Mouse (Mus musculus) liver, postnatal 0 days (tissue): ENCODE results near the gene Col4a2.
A peak's percentile ranks its signal among the peaks of the same experiment; 100 is the strongest.

Source experiments
- CTCF ChIP-seq: sonication (generic); IDR thresholded peaks from 2 replicates; pipeline ENCODE4 v1.5.1; 2016; ENCODE audit warnings: antibody characterized with exemption, low read depth
- EP300 ChIP-seq: IDR thresholded peaks from 2 replicates; pipeline ENCODE4 v1.6.1; 2016; ENCODE audit warnings: antibody characterized with exemption, low read depth, mild to moderate bottlenecking

- peak; percentile 93 for TF ChIP-seq CTCF
- no peak for TF ChIP-seq EP300
These were observed 173.5 kb downstream of the Col4a2 start for GRCm38 (mm10) chr8:11486142-11486541.
